Mouse (Mus musculus) cerebellum, adult 9-11 months (tissue): Measurements from ENCODE around the gene Gm3500.
"Not testable (repeated sequence)": the region's sequence is repeated elsewhere in the genome, so short reads cannot be mapped to it uniquely, and the experiment has no call there.

Source experiments
- DNase-seq: peaks from one replicate; pipeline ENCODE4 v3.0.0; 2022

Gm3500 gene

DNA sequence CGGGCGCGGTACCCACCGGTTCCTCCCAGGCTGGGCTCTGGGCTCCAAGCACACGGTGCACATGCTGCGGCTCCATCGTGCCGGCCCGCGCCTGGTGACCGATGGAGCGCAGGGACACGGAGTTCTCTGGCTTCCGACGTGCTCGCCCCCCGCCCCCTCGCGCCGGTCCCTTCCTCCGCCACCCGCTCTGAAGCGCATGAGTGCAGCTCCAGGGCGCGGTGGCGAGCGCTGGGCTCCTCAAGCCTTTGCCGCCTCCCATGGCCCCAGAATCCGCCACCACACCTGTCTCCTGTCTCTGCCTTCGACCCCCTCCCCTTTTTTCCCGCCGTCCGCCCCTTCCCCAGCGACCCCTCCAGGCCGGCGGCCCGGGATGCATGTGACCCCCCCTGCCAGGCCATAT lies at the start of gene Gm3500:
Gene Gm3500, minus strand, starts transcription at position 101 of the 400 bp plus-strand sequence.
- not testable (repeated sequence) for DNase-seq

- DNase-seq, result not testable (repeated sequence)
Measured at GRCm38 (mm10) chr14:5334828-5335227, 54.0 kb downstream of the Gm3500 start, which contains the start of gene Gm3542. Gene Gm3542 (minus strand): TSS chr14:5334928.
